Mouse (Mus musculus) gastrocnemius, adult 2 months (tissue): Measurements from ENCODE around the gene Vmn1r195. TPM values are rescaled to one million over a fixed set of nuclear protein-coding genes. Genes with fewer than 3 reads are reported as not detected.
"Not testable (repeated sequence)": the region's sequence is repeated elsewhere in the genome, so short reads cannot be mapped to it uniquely, and the experiment has no call there.

Experiments used
- DNase-seq: peaks from one replicate; pipeline ENCODE4 v3.0.0; 2022
- H3K27ac ChIP-seq: fragments of 200-600 bp; 2 replicates; pipeline ENCODE4 v1.8.1; 2022; ENCODE audit warnings: mild to moderate bottlenecking
- H3K4me3 ChIP-seq: fragments of 200-600 bp; 2 replicates; pipeline ENCODE4 v1.8.1; 2022; ENCODE audit warnings: mild to moderate bottlenecking, moderate library complexity
- CTCF ChIP-seq: fragments of 200-600 bp; IDR thresholded peaks from 2 replicates; pipeline ENCODE4 v1.8.1; 2022; ENCODE audit warnings: antibody characterized with exemption, mild to moderate bottlenecking, moderate library complexity
- intact Hi-C: fragments of 180-260 bp; cut with DNase I; formaldehyde crosslinking; loops from one replicate; pipeline ENCODE4 v1.15.1; 2025
- long read RNA-seq, 2 experiments: library from polyadenylated mRNA; stranded (forward); transcript quantifications; one replicate each; pipeline ENCODE4 v2.0.0; 2021
- total RNA-seq, 2 experiments: library from RNA; stranded (reverse); gene quantifications; 2 replicates each; pipeline ENCODE4 v1.2.3; 2021

Vmn1r195 gene
- not detected for total RNA-seq
- long read RNA-seq, experiment 1 = 0 reads
- long read RNA-seq, experiment 2 = 0 reads

GRCm38 (mm10) chr13:22270222-22270621, at the start of gene Vmn1r195:
Gene Vmn1r195, plus strand, starts transcription at chr13:22270522.
- intact Hi-C loops, H3K27ac ChIP-seq, DNase-seq: not testable (repeated sequence)

GRCm38 (mm10) chr13:22223060-22223459, 47.3 kb upstream of the Vmn1r195 start, which contains the start of gene Vmn1r193:
Gene Vmn1r193, minus strand, starts transcription at chr13:22223160.
- intact Hi-C loops, DNase-seq, H3K27ac ChIP-seq, H3K4me3 ChIP-seq: not testable (repeated sequence)

More at GRCm38 (mm10) chr13:22270222-22270621, at the start of gene Vmn1r195:
- not testable (repeated sequence) for H3K4me3 ChIP-seq

- Histone ChIP-seq H3K27ac (no peak within 1 kb of the TSS), H3K4me3 (no peak within 1 kb of the TSS)
- no peak for TF ChIP-seq CTCF
- no peak for DNase-seq
- intact Hi-C loops = no loop called here
Observed at GRCm38 (mm10) chr13:22243915-22244314, 26.4 kb upstream of the Vmn1r195 start, which contains the start of gene Vmn1r194. Gene Vmn1r194, plus strand, starts transcription at chr13:22244215.

- H3K4me3 ChIP-seq = no peak overlapping the region
- intact Hi-C loops = no loop called here
- DNase-seq = no peak
- no peak for TF ChIP-seq CTCF
- no peak overlapping the region for H3K27ac ChIP-seq
Observed at GRCm38 (mm10) chr13:22271721-22272120, 1.4 kb downstream of the Vmn1r195 start.

- DNase-seq = no peak
- intact Hi-C loops = no loop called here
- Histone ChIP-seq H3K4me3 (no peak overlapping the region), H3K27ac (no peak overlapping the region)
- TF ChIP-seq CTCF = no peak
Observed at GRCm38 (mm10) chr13:22284578-22284977, 14.3 kb downstream of the Vmn1r195 start.

- H3K4me3 ChIP-seq = no peak within 1 kb of the TSS
- no peak for TF ChIP-seq CTCF
- DNase-seq = no peak
- intact Hi-C loops = no loop called here
- H3K27ac ChIP-seq = no peak within 1 kb of the TSS
Observed at GRCm38 (mm10) chr13:22289620-22290019, 19.3 kb downstream of the Vmn1r195 start, which contains the start of gene Vmn1r196. Gene Vmn1r196, plus strand, starts transcription at chr13:22289920.

- H3K27ac ChIP-seq, intact Hi-C loops, DNase-seq, H3K4me3 ChIP-seq: not testable (repeated sequence)
Observed at GRCm38 (mm10) chr13:22308075-22308474, 37.8 kb downstream of the Vmn1r195 start.

DNA sequence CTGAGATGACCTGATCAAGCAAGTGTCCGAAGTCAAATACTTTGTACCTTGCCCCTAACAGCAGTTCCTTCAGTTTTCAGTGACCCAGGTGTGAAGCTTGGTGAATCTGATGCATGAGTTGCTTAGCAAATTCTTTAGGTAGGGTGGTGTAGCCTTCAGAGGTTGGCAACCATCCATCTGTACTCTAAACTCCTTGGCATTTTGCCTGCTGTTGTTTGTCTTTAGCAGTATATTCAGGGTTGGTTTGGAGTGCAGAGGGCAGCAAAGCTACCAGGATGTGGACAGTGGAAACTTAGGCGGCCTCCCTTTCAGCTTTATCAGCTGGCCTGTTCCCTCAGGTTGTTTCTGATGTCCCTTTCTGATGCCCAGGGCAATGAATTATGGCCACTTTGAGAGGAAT, 45.0 kb downstream of the Vmn1r195 start:
- intact Hi-C loops = no loop called here
- TF ChIP-seq CTCF = no peak
- DNase-seq = no peak
- Histone ChIP-seq H3K27ac (no peak overlapping the region), H3K4me3 (no peak overlapping the region)

- no peak for TF ChIP-seq CTCF
- intact Hi-C loops = no loop called here
Observed at GRCm38 (mm10) chr13:22317366-22317765, 47.0 kb downstream of the Vmn1r195 start.

GRCm38 (mm10) chr13:22320091-22320490, 49.8 kb downstream of the Vmn1r195 start:
- Histone ChIP-seq H3K4me3 (no peak overlapping the region), H3K27ac (no peak overlapping the region)
- intact Hi-C loops = no loop called here
- no peak for DNase-seq
- no peak for TF ChIP-seq CTCF

More at GRCm38 (mm10) chr13:22317366-22317765, 47.0 kb downstream of the Vmn1r195 start:
- no peak for DNase-seq
- Histone ChIP-seq H3K4me3 (no peak overlapping the region), H3K27ac (no peak overlapping the region)

DNA sequence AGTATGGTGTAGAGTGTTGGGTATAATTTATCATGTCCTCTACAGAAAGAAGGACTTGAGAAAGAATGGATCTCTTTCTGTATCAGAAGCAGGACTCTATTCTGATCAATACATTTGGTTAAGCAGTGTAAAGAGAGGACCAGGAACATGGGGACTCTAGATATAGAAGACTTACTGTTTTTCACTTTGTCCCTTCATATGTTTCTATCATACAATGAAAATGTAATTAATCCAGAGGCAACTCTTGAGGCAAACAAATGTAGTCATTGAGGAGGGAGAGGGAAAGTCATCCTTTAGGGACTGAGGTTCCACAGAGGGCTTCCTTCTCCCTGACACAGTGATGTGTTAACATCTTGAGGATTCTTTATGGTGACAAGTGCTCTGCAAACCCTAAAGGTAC, 54.0 kb downstream of the Vmn1r195 start, which contains the start of gene Vmn1r197:
Vmn1r197 (plus strand) TSS at position 301 of the 400 bp plus-strand sequence.
- intact Hi-C loops = no loop called here
- Histone ChIP-seq H3K4me3 (no peak within 1 kb of the TSS), H3K27ac (no peak within 1 kb of the TSS)
- TF ChIP-seq CTCF = no peak
- no peak for DNase-seq

Other genes starting within 250 kb of the Vmn1r195 start
- gene Hist1h2ah, start 235.0 kb upstream of the Vmn1r195 start, total RNA-seq = 1 to 10 TPM in 1 of 2 experiments, not detected in 1; 3.7 TPM
- 1 to 10 TPM in 1 of 2 experiments, not detected in 1; 2.6 TPM for gene Hist1h2bk, start 234.7 kb upstream of the Vmn1r195 start, total RNA-seq
- gene Hist1h4i, start 229.2 kb upstream of the Vmn1r195 start, total RNA-seq = 10 to 100 TPM; 24.1 to 25.0 TPM
- 1 to 10 TPM; 1.1 to 2.3 TPM for gene Hist1h2ag, start 227.6 kb upstream of the Vmn1r195 start, total RNA-seq
- gene Hist1h2bj, start 227.3 kb upstream of the Vmn1r195 start, total RNA-seq = 1 to 10 TPM; 2.3 to 3.4 TPM
- gene Vmn1r188, start 186.1 kb upstream of the Vmn1r195 start, total RNA-seq = not detected
- gene Vmn1r189, start 164.7 kb upstream of the Vmn1r195 start, total RNA-seq = not detected
- not detected for gene Vmn1r191, start 86.6 kb upstream of the Vmn1r195 start, total RNA-seq
- gene Vmn1r192, start 79.4 kb upstream of the Vmn1r195 start, total RNA-seq = not detected
- not detected for gene Vmn1r193, start 47.4 kb upstream of the Vmn1r195 start, total RNA-seq
- not detected for gene Vmn1r194, start 26.3 kb upstream of the Vmn1r195 start, total RNA-seq
- gene Vmn1r196, start 19.4 kb downstream of the Vmn1r195 start, total RNA-seq = not detected
- gene Vmn1r197, start 54.1 kb downstream of the Vmn1r195 start, total RNA-seq = not detected
- not detected for gene Vmn1r198, start 79.8 kb downstream of the Vmn1r195 start, total RNA-seq
- not detected for gene Vmn1r199, start 109.3 kb downstream of the Vmn1r195 start, total RNA-seq
- not detected for gene Vmn1r200, start 119.9 kb downstream of the Vmn1r195 start, total RNA-seq
- not detected for gene Vmn1r201, start 201.4 kb downstream of the Vmn1r195 start, total RNA-seq
- not detected for gene Vmn1r202, start 234.9 kb downstream of the Vmn1r195 start, total RNA-seq
- not detected for gene Vmn1r203, start 247.6 kb downstream of the Vmn1r195 start, total RNA-seq